Mouse (Mus musculus) CD8-positive naive resting alpha-beta T cell, adult 57 days (primary cell): ENCODE data around the gene Id4. TPM values are rescaled to one million over a fixed set of nuclear protein-coding genes. Genes with fewer than 3 reads are reported as not detected.

Experiments used
- total RNA-seq: library from RNA; stranded (reverse); gene quantifications from one replicate; pipeline ENCODE4 v1.2.4, GENCODE M21; 2023

Gene Id4
- total RNA-seq, result not detected

DNA sequence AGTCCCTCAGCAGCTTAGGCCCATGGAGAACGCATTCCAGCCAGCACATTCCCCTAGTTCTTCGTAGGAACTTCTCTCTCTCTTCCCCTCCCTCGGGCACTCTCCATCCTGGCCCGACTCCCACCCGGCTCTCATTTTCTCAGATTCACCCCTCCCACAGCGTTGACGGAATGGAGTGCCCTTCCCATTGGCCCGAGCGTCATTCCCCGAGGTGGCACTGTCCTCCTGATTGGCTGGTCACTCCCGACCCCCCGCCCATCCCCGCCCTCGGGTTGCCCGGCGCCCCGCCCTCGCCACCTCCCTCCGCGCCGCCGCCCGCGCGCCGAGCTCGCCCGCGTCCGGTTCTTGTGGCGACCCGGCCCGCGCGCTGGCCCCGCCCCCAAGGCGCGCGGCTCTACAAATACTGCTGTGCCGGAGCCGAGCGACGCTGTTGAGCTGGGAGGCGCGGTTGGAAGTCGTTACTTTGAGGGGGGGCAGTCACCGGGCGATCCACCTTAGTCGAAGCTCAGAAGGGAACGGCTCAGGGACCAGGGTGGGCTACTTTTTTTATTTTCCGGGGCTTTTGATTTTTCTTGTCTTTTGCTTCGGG, at the start of gene Id4:
Id4 (plus strand) TSS at position 539 of the 589 bp plus-strand sequence.

